Mouse (Mus musculus): ENCODE results near the gene E030018B13Rik.

DNA sequence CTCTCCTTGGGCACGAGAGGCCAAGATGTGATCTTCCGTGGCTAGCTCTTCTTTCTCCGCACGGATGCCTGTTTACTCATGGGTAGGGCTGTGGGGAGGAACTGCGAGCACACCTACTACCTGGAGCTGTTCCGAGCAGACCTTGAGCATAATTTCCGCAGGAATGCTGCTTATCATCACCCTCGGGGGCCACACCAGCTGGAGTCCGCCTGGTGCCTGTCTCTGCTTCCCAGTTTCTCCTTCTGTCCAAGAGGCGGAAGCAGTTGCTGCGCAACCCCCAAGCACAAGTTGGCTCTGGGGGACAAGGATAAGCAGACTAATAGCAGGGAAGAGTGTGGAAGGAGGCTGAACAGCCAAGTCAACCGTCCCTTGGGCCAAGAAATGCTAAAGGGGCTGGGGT is 42.8 kb upstream of the E030018B13Rik start:
- TF ChIP-seq CTCF (IDR thresholded peaks at IDR 0.05; ENCODE audit: low read depth, low read length) (no peak), TAL1 (conservative IDR thresholded peaks at IDR 0.05; ENCODE audit: low read depth, low read length) (no peak)
